Mouse (Mus musculus) thymus, postnatal 25 days (tissue): ENCODE data around the gene Ercc8.

ENCODE experiments used
- DNase-seq: peaks from one replicate; pipeline ENCODE4 v3.0.0; 2022

Gene Ercc8

GRCm38 (mm10) chr13:108157732-108158464 is 633 bp upstream of the Ercc8 start:
- DNase-seq = no peak

DNA sequence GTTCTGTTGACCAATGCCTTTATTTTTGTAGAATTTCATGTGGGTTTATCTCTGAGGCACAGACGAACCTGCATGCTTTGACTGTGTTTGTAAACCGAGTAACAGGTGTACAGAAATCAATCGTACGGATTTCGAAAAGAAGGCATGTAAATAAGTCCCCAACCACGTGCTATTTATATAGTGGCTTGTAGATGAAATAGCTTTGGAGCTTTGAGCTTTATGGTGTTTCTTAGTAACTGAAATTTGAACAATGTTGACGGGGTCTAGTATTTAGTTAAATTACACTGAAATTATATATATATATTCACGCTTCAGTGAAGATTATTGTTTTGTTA is 677 bp downstream of the Ercc8 start:
- no peak for DNase-seq

- no peak for DNase-seq
Observed at GRCm38 (mm10) chr13:108159963-108160362, 1.4 kb downstream of the Ercc8 start.

GRCm38 (mm10) chr13:108163912-108164311 is 5.4 kb downstream of the Ercc8 start:
- no peak for DNase-seq

- DNase-seq = no peak
Observed at GRCm38 (mm10) chr13:108164621-108165020, 6.1 kb downstream of the Ercc8 start.

- no peak for DNase-seq
Observed at GRCm38 (mm10) chr13:108170002-108170401, 11.5 kb downstream of the Ercc8 start.

- no peak for DNase-seq
Observed at GRCm38 (mm10) chr13:108170511-108170910, 12.0 kb downstream of the Ercc8 start.

DNA sequence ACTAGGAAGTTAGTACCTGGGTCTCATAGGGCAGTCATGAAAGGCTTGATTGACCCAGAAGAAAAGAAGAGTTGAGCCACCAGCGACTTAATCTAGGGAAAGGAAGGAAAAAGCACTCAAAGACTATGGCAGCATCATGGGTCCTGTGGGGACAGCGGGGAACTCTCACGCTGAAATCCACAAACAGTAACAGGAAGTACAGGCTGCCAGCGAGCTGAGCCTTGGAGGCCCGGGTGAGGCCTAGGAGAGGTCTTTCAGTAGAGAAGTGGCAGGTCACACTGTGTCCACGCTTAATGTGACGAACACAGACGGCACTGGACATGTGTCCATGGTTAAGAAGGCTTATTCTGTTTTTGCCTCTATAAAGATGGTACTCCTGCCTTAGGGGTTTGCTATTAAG is 21.1 kb downstream of the Ercc8 start:
- DNase-seq = no peak

DNA sequence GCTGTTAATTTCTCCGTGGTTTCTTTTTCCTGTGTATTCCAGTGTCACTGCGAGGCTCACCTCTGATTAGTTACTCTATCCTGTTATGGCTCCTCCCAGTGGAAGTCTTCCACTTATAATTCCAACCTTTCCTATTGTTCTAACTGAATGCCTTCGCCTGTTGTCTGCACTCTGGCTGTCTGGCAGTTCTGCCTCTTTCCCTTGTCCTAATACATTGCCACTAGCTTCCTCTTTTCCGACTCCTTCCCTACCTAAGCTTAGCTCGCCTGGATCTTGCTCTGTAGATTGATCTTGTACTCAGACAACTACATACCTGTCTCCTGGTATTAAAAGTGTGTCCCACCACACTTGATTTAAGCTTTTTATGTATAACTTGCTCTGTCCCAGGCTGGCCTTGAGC is 22.3 kb downstream of the Ercc8 start:
- DNase-seq = no peak

DNA sequence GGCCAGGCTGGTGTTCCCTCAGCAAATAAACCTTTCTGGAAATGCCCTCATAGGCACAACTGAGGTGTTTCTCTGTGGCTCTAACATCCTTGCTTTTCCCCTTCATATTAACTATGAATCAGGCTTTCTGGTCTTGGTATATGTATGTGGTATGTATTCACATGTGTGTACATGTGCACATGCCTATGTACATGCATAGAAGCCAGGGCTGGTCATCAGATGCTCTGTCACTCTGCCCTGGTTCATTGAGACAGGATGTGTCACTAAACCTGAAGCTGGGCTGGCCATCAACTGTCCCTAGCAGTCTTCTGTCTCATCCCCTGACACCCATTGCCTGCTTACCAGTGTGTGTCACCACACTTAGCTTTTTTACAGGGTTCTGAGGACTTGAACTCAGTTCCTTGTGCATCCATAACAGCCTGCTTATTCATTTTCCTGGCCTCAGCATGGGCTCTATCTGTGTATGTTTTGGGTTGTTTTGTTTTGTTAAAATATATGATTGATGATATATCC is 26.3 kb downstream of the Ercc8 start:
- no peak for DNase-seq

GRCm38 (mm10) chr13:108185530-108185929 is 27.0 kb downstream of the Ercc8 start:
- no peak for DNase-seq

DNA sequence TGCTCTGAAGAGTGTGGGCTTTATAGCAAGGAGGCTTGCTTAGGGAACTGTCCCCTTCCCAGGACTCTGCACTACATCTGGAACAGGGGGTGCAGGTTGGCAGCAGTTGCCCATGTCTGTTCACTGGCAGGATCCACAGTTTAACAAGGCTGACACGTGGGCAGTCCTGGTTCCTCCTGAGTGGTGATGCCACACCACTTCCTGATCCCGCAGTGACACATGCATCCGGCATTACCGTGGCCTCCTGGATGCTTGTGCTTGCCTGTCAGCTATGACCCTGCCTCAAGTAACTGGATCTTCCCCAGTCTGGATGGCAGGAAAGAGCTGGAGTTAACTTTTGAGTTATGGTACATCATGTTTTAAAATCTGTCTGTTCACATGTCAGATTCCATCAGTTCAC is 29.5 kb downstream of the Ercc8 start:
- DNase-seq = no peak

GRCm38 (mm10) chr13:108191074-108191720 is 32.7 kb downstream of the Ercc8 start:
- peak; percentile 58 for DNase-seq

DNA sequence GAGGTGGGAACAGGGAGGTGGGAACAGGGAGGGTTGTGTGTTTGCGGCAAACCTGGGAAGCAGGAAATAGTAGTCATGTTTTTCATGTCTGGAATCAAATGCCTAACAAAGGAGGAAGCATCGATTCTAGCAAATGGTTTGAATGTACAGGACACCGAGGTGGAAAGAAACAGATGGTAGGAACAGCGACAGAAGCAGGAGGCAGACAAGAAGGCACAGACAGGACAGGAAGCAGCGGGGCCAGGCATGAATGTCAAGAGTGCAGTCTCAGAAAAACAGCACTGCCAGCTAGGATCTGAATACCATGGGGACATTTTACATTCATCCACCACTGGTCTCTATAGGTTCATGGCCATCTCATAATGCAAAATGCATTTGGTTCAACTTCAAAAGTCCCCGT is 36.9 kb downstream of the Ercc8 start:
- DNase-seq = no peak

GRCm38 (mm10) chr13:108204857-108205256 is 46.3 kb downstream of the Ercc8 start:
- no peak for DNase-seq

DNA sequence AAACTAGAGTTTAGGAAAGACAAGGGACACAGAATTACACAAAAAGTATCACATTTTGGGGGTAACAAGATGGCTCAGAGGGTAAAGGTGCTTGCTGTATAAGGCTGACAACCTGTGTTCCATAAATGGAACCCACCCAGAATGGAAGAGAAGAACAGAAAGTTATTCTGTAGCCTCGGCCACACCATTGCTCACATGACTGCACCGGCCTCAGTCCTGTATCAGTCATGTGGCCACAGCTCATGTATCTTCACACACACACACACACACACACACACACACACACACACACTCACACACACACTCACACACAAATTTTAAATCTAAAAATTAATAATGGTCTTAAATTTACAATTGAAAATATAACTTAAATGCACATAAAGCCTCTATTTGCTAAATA is 48.9 kb downstream of the Ercc8 start:
- DNase-seq = no peak

DNA sequence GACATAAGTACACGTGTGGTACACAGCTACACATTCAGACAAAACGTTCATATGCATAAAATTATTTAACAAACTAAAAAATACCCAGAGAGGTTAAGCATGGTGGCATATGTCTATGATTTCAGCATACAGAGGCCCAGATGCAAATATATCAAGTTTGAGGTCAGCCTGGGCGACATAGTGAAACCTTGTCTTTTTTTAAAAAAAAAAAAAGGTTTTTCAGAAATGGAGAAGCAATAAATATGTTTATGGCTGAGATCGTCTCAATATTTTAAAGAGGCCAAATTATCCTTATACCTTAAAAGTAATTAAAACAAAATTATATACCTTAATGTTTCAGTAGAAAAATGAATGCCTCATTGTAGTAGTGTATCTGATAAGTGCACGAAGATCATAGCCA is 49.6 kb downstream of the Ercc8 start:
- DNase-seq = no peak

DNA sequence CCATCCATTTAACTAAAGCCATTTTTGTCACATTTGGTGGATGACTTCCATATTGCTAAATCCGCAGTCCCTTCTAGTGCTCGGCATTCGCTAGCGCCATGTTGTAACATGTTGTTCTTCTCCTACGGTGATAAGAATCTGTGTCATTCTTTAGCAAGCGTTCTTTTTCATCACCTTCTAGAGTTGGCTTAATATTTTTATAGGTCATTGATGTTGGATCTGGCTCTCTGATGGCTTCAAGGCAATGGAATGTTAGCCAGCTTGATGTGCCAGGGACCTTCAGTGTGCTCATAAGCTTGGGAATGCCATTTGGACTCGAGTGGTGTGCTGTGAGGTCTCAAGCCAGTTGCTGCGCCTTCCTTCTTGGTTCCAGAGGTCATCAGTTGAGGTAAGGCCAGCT is 52.4 kb downstream of the Ercc8 start:
- DNase-seq = no peak

- no peak for DNase-seq
Observed at GRCm38 (mm10) chr13:108212397-108213018, 54.0 kb downstream of the Ercc8 start.

DNA sequence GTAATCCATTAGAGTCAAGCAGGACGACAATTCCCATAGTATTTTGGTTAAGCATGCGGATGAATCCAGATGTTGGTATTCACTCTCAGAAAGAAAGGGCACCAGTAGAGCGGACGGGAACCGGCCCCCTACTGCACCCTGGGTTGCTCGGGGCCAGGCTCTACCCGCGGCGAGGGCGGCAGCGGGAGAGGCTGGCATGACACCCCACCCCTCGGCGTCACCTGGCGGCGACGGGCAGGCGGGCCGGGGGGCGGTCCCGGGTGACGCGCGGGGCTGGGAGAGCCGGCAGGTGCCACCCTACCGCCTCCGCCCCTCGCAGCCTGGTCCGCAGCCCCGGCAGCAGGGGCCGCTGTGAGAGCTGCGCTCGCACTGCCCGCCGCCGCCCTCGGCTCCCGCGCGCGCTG is 55.6 kb downstream of the Ercc8 start, which contains the start of gene Elovl7:
Gene Elovl7 (plus strand): TSS at position 324 of the 404 bp plus-strand sequence.
- DNase-seq = peak; percentile 92

DNA sequence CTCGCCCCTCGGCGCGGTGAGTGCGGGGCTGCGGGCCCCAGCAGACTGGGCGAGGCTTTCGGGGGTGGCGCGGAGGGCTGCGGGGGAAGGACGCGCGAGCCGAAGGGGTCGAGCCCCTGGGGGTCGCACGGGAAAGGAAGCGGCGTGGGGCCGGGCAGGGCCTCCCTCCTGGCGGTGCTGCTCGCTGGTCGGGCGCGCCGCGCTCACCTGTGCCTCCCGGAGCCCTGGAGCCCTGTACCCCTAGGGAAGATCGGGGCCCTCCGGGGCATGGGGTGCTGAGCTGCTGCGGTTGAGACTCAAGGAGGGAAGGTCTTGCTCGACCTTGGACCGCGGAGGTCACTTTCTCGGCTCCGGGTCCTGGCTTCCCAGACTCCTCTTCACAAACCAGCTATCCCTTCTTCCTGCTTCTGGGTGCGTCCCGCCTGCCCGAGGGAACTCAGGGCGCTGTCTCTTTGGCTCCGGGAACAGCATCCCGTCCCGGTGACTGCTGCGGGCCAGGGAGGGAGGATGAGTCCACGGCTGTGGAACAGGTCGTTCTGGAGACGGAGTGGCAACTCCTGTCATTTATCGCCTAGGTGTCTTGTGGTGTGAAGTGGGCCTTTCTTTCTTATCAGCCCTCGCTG is 56.1 kb downstream of the Ercc8 start:
- DNase-seq = no peak

- peak; percentile 6 for DNase-seq
Observed at GRCm38 (mm10) chr13:108215231-108215780, 56.8 kb downstream of the Ercc8 start.

DNA sequence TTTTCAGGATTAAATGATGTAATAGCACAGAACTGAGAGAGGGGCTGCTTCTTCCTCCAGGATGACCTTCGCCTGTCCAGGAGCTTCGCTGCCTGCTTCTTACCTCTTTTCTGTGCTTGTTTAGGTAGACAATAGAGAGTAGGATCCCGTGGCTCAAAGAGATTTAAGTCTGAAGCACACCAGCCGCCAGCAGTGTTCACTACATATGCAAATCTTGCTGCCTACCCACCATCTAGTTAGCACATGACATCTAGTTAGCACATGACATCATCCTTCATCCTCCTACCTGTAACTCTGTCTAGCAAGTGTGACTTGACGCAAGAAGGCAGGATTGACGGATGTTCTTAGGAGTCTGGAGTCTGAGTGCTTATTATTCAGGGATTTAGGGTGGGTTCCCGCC is 61.2 kb downstream of the Ercc8 start:
- no peak for DNase-seq
